Mouse (Mus musculus) thymus, postnatal 14 days (tissue): Measurements from ENCODE around the gene Zscan21.

ENCODE experiments used
- DNase-seq: peaks from one replicate; pipeline ENCODE4 v3.0.0; 2021

The Zscan21 gene

DNA sequence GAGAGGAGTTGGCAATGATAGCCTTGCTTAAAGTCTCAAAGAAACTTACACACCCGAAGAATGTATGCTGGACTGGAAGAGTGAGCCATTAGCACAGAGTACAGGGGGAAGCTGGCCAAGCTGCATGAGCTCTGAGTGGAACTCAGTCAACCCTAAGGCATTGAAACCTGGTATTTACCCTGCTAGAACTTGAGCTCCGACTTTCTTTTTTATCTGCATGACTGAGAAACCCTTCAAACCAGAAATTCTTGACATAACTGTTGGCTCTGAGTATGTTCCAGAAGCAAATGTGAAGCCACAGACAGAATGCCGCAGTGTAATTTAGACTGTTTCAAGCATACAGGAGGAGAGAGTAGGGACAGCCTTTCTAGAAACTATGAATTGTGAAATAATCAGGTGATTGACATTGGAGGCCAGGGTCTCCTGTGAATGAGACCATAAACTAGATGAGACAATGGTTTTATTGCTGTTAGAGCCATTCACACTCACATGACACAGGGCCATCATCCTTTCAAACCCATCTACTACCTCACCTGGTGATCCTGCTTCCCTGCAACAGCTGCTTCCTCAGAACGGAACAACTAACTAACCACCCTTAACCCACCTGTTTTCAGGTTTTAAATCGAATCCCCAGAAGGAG is 15.8 kb downstream of the Zscan21 start:
- no peak for DNase-seq

DNA sequence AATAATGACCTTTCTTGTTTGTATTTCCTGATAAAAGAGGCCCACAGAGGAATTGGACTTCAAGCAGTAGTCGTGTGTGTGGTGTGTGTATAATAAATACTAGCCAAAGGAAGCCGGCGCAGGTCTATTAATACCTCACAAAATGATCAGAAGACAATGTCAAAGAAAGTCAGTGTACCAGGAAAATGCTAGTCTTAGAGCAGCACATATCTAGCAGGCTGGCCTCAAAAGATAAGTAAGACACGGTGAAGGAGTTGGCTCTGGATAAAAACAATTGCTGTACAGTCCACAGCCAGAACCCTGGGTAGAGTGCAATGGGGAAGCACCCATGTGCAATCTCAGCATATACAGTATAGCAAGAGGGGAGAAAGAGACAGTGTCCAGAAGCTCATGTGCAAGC is 20.6 kb downstream of the Zscan21 start:
- no peak for DNase-seq

GRCm38 (mm10) chr5:138137935-138138549 is 21.3 kb downstream of the Zscan21 start:
- peak; percentile 54 for DNase-seq

GRCm38 (mm10) chr5:138138585-138138984 is 21.9 kb downstream of the Zscan21 start:
- DNase-seq, result no peak

DNA sequence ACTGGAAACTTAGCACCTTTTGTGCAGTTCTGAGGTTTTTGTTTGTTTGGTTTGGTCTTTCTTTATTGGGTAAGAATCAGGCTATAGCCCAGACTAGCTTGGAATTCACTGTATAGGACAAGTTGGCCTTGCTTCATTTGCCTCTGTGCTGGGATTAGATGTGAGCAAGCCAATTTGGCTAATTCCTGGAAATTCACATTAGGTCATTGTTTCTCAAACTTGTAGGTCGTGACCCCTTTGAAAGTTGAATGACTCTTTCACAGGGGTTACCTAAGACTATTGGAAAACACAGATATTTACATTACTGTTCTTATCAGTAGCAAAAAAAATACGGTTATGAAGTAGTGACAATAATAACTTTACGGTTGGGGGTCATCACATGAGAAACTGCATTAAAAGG is 37.7 kb downstream of the Zscan21 start:
- DNase-seq, result no peak

- DNase-seq, result peak; percentile 90
These were observed 38.8 kb downstream of the Zscan21 start, which contains the start of gene Zfp113 for GRCm38 (mm10) chr5:138155443-138155976. Gene Zfp113 (minus strand): TSS chr5:138155744.

DNA sequence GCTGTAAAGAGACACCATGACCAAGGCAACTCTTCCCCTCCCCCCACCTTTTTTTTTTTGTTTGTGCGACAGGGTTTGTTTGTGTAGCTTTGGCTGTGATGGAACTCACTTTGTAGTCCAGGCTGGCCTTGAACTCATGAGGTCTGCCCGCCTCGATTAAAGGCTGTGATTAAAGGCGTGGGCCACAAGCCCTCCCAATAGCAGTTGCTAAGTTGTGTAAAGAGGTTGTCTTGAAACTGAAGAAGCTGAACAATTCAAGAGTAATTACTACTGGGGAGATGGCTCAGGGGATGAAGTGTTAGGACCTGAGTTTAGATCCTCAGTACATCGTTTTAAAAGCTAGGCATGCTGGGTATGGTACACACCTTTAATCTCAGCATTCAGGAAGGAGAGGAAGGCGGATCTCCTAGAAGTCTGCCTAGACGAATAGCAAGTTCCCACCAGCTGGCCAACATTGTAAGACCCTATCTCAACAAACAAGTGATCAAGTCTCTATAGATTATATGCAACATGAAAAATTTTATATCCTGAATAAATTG is 43.6 kb downstream of the Zscan21 start:
- DNase-seq, result no peak

DNA sequence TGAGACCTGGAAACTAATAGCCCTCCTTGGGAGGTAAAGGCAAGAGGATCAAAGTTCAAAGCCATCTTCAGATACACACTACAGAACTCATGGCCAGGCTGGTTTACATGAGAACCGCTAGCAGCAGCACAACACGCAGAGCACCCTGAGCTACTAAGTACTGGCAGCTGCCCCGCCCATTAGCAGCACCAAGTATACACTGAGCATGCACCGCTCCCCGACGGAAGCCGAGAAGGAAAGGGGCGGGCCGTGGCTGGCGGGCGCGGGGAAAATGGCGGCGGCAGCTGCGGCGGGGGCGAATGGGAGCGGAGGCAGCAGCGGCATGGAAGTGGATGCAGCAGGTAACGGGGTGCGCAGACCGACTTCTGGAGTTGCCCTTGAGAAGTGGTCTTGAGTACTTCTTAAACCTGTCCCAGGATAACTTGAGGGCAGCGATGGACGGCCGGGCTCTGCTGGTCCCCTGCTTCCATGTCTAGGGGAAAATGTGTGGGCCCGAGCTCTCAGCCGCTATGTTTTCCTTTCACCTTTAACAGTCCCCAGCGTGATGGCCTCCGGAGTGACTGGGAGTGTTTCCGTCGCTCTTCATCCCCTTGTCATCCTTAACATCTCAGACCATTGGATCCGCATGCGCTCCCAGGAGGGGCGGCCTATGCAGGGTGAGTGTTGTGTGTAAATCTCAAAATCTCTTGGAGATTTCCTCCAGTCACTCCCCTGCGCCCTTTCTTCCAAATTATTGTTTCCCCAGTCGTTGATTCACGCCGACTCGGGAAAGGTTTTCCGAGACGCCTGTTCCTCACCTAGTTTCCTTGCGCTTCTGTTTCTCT is 44.4 kb downstream of the Zscan21 start, which contains the start of gene Cops6:
Gene Cops6, plus strand, starts transcription at position 230 of the 824 bp plus-strand sequence.
- DNase-seq, result peak; percentile 96

GRCm38 (mm10) chr5:138163046-138163445 is 46.3 kb downstream of the Zscan21 start:
- DNase-seq, result no peak

GRCm38 (mm10) chr5:138163610-138164009 is 46.9 kb downstream of the Zscan21 start:
- DNase-seq, result no peak

- no peak for DNase-seq
These were observed 48.9 kb downstream of the Zscan21 start for GRCm38 (mm10) chr5:138165594-138165993.

GRCm38 (mm10) chr5:138170936-138171561 is 54.3 kb downstream of the Zscan21 start:
- DNase-seq, result peak; percentile 93

DNA sequence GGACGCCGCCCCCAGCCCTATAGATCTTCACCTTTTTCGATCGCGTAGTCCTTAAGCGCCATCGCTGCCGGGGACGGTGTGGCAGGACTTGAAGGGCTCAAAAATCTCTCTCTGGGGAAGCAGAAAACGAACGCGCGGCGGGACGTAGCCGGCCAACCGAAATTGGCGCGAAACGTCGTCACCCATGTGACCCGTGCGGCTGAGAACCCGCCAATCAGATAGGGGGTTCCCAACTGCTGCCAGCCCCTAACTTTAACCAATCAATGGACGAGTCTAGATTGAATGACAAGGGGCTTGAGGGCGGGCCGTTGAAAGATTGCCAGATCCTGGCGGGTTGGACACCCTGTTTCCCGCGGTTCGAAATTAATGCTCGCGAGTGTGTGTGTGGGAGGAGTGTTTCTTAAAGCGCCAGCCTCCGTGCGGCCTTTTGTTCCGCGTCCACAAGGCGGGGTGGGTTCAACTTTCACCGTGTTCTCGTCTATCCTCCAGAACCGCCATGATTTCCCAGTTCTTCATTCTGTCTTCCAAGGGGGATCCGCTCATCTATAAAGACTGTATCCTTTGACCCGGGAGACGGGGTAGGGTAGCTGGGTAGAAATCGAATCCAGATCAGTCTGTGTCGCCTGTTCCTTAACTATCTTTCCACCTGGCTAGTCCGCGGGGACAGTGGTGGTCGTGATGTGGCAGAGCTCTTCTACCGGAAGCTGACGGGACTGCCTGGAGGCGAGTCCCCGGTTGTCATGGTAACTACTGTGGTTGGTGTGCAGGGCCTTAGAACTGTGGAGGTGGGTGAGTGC is 55.2 kb downstream of the Zscan21 start, which contains the start of the genes Ap4m1 and Mcm7:
Gene Ap4m1, plus strand, starts transcription at position 308 of the 797 bp plus-strand sequence.
Gene Mcm7, minus strand, starts transcription at position 728 of the 797 bp plus-strand sequence.
- peak; percentile 90 for DNase-seq

DNA sequence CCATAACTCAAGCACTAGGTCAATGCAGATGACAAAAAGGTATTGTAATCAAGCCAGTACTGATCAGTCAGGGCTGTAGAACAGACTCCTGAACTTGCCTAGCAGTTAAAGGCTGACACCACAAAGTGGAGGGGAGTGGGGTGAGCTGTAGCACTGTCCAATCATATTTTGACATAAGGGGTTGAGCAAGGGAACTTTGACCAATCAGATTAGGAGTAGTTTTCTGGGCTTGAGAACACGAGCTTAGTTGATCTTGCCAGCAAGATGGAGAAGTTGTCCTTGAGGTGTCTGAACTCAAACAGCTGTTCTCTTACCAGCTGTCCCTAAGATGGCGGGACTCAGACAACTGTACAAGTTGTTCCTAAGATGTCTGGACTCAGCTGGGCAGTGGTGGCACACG is 56.5 kb downstream of the Zscan21 start:
- DNase-seq, result no peak
